Mouse (Mus musculus): ENCODE results near the gene Hoxa4.

DNA sequence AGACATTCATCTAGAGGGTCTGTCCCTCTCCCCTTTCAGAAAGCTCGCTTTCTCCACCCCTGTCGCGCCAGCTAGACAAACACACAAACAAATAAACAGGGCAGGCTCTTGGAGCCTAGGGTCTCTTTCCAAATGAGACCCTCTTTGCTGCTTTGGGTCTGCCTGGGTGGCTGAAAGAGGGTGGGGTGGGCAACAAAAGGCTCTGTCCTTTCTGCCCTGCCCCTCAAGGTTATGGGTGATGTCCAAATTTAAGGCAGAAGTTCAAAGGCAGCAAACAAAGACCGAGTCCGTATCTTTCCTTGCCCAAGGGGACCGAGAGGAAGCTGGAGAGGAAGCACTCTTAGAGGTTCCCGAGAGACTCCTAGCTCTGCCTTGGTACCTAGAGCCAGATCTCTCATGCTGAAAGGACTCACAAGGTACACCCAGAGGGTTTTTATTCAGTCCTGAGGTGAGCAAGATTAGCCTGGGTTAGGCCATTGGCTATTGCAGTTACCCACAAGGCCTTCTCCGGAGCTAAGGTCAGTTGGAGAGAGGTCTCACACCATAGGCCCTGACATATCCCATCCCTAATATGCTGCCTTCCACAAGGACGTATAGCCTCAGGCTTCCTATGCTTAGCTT is 49.6 kb upstream of the Hoxa4 start:
- no peak for TF ChIP-seq GATA1 (IDR thresholded peaks at IDR 0.05; ENCODE audit: borderline replicate concordance, low read length)
- no peak for TF ChIP-seq FLI1 (IDR thresholded peaks at IDR 0.05; ENCODE audit: low read length)
